Mouse (Mus musculus) myocyte (in vitro differentiated cells): ENCODE measurements around the gene Gpr62. TPM values are rescaled to one million over a fixed set of nuclear protein-coding genes. Genes with fewer than 3 reads are reported as not detected.

Source experiments
- H3K27me3 ChIP-seq: one replicate; pipeline ENCODE4 v1.6.1; 2011; ENCODE audit not compliant: control insufficient read depth, insufficient read depth, insufficient read length
- H3K36me3 ChIP-seq: one replicate; pipeline ENCODE4 v1.6.1; 2011; ENCODE audit not compliant: control insufficient read depth, insufficient read depth
- H3K4me2 ChIP-seq: one replicate; pipeline ENCODE4 v1.6.1; 2011; ENCODE audit warnings: low read depth, control low read depth
- H3K4me3 ChIP-seq: one replicate; pipeline ENCODE4 v1.5.1; 2011; ENCODE audit warnings: mild to moderate bottlenecking, control low read depth, moderate library complexity
- H3K79me2 ChIP-seq: one replicate; pipeline ENCODE4 v1.6.1; 2011; ENCODE audit not compliant: control insufficient read depth, insufficient read depth
- H3ac ChIP-seq: one replicate; pipeline ENCODE4 v1.6.1; 2011; ENCODE audit not compliant: control insufficient read depth, insufficient read length
- CEBPB ChIP-seq: IDR thresholded peaks from 2 replicates; pipeline ENCODE4 v1.6.1; 2011; ENCODE audit warnings: mild to moderate bottlenecking, moderate library complexity; ENCODE audit not compliant: poor library complexity, insufficient read depth, severe bottlenecking
- E2F4 ChIP-seq: IDR thresholded peaks from one replicate; pipeline ENCODE4 v1.6.1; 2011; ENCODE audit warnings: mild to moderate bottlenecking, control low read depth, moderate library complexity; ENCODE audit not compliant: insufficient read depth
- MAX ChIP-seq: IDR thresholded peaks from one replicate; pipeline ENCODE4 v1.6.1; 2011; ENCODE audit warnings: low read depth, mild to moderate bottlenecking, control low read depth
- MYOD1 ChIP-seq, 3 experiments: IDR thresholded peaks; one replicate each; pipeline ENCODE4 v1.6.1; 2011; ENCODE audit warnings: control low read depth in 2 of 3, low read depth in 2 of 3, mild to moderate bottlenecking in 2 of 3, moderate library complexity in 1 of 3; ENCODE audit not compliant: insufficient read length in 2 of 3, control insufficient read depth in 1 of 3
- MYOG ChIP-seq, 3 experiments: IDR thresholded peaks; one replicate each; pipeline ENCODE4 v1.6.1; 2011; ENCODE audit warnings: control low read depth in 2 of 3, low read depth in 2 of 3, mild to moderate bottlenecking in 2 of 3; ENCODE audit not compliant: insufficient read length in 2 of 3, control insufficient read depth in 1 of 3, insufficient read depth in 1 of 3
- POLR2A ChIP-seq: IDR thresholded peaks from one replicate; pipeline ENCODE4 v1.6.1; 2011; ENCODE audit warnings: low read depth, mild to moderate bottlenecking, control low read depth, moderate library complexity; ENCODE audit not compliant: insufficient read length
- POLR2AphosphoS2 ChIP-seq: IDR thresholded peaks from one replicate; pipeline ENCODE4 v1.6.1; 2011; ENCODE audit warnings: low read depth, control low read depth; ENCODE audit not compliant: insufficient read length
- REST ChIP-seq: IDR thresholded peaks from one replicate; pipeline ENCODE4 v1.6.1; 2011; ENCODE audit warnings: mild to moderate bottlenecking, control low read depth, moderate library complexity; ENCODE audit not compliant: insufficient read depth, insufficient read length
- SRF ChIP-seq: IDR thresholded peaks from one replicate; pipeline ENCODE4 v1.6.1; 2011; ENCODE audit warnings: low read depth; ENCODE audit not compliant: control insufficient read depth, insufficient read length
- TCF12 ChIP-seq: IDR thresholded peaks from one replicate; pipeline ENCODE4 v1.6.1; 2011; ENCODE audit warnings: mild to moderate bottlenecking, control low read depth; ENCODE audit not compliant: poor library complexity, insufficient read depth, severe bottlenecking
- TCF3 ChIP-seq: IDR thresholded peaks from one replicate; pipeline ENCODE4 v1.6.1; 2011; ENCODE audit warnings: low read depth, control low read depth; ENCODE audit not compliant: insufficient read length
- USF1 ChIP-seq: IDR thresholded peaks from one replicate; pipeline ENCODE4 v1.6.1; 2011; ENCODE audit warnings: low read depth, mild to moderate bottlenecking, control low read depth, moderate library complexity
- polyA plus RNA-seq: library from polyadenylated mRNA; unstranded; fragments of >200 nt; fragmentation: generic; extraction: Trizol; gene quantifications from one replicate; pipeline ENCODE4 v1.2.1, GENCODE M21; 2012; ENCODE audit warnings: missing spikeins

Gene Gpr62
- polyA plus RNA-seq, 1 experiment: 0.46 TPM

GRCm38 (mm10) chr9:106452351-106452750, 13.4 kb downstream of the Gpr62 start:
- Histone ChIP-seq H3K4me3 (peak overlapping the region; percentile 75), H3K36me3 (no peaks in the 10 kb centered on the region)

GRCm38 (mm10) chr9:106451899-106452298, 13.8 kb downstream of the Gpr62 start:
- Histone ChIP-seq H3K36me3 (no peaks in the 10 kb centered on the region), H3K79me2 (peaks cover 29% of the 10 kb centered on the region), H3K27me3 (no peaks in the 10 kb centered on the region), H3K4me2 (no peak overlapping the region), H3ac (no peak overlapping the region), H3K4me3 (no peak overlapping the region)
- TF ChIP-seq MYOD1 (IDR thresholded peaks at IDR 0.05; ENCODE audit: control insufficient read depth in 1 of 3, insufficient read length in 2 of 3, low read depth in 2 of 3): no peak
- TF ChIP-seq MAX: no peak
- TF ChIP-seq POLR2A: no peak
- no peak for TF ChIP-seq TCF12
- TF ChIP-seq TCF3: no peak
- TF ChIP-seq USF1: no peak
- TF ChIP-seq SRF: no peak
- TF ChIP-seq REST: no peak
- TF ChIP-seq POLR2AphosphoS2: no peak
- no peak for TF ChIP-seq MYOG (IDR thresholded peaks at IDR 0.05; ENCODE audit: control insufficient read depth in 1 of 3, insufficient read depth in 1 of 3, insufficient read length in 2 of 3, low read depth in 2 of 3)
- no peak for TF ChIP-seq CEBPB
- no peak for TF ChIP-seq E2F4

More at GRCm38 (mm10) chr9:106452351-106452750, 13.4 kb downstream of the Gpr62 start:
- H3K27me3 ChIP-seq: no peaks in the 10 kb centered on the region
- peaks cover 34% of the 10 kb centered on the region for H3K79me2 ChIP-seq
- TF ChIP-seq USF1 (no peak), MYOG (IDR thresholded peaks at IDR 0.05; ENCODE audit: control insufficient read depth in 1 of 3, insufficient read depth in 1 of 3, insufficient read length in 2 of 3, low read depth in 2 of 3) (no peak), TCF3 (no peak), MYOD1 (IDR thresholded peaks at IDR 0.05; ENCODE audit: control insufficient read depth in 1 of 3, insufficient read length in 2 of 3, low read depth in 2 of 3) (no peak), MAX (no peak), REST (no peak), TCF12 (no peak), E2F4 (no peak), POLR2AphosphoS2 (no peak), POLR2A (no peak), SRF (no peak), CEBPB (no peak)
- H3K4me2 ChIP-seq: peak overlapping the region; percentile 93
- no peak overlapping the region for H3ac ChIP-seq

GRCm38 (mm10) chr9:106451298-106451697, 14.4 kb downstream of the Gpr62 start:
- no peaks in the 10 kb centered on the region for H3K36me3 ChIP-seq
- H3ac ChIP-seq: no peak overlapping the region
- H3K4me2 ChIP-seq: peak overlapping the region; percentile 46
- no peak overlapping the region for H3K4me3 ChIP-seq
- H3K79me2 ChIP-seq: peaks cover 23% of the 10 kb centered on the region
- TF ChIP-seq USF1: no peak
- no peak for TF ChIP-seq POLR2AphosphoS2
- no peak for TF ChIP-seq POLR2A
- no peak for TF ChIP-seq MAX
- no peak for TF ChIP-seq REST
- TF ChIP-seq TCF3: no peak
- TF ChIP-seq MYOG (IDR thresholded peaks at IDR 0.05; ENCODE audit: control insufficient read depth in 1 of 3, insufficient read depth in 1 of 3, insufficient read length in 2 of 3, low read depth in 2 of 3): no peak
- TF ChIP-seq CEBPB: no peak
- TF ChIP-seq TCF12: no peak
- no peak for TF ChIP-seq E2F4
- TF ChIP-seq MYOD1 (IDR thresholded peaks at IDR 0.05; ENCODE audit: control insufficient read depth in 1 of 3, insufficient read length in 2 of 3, low read depth in 2 of 3): no peak
- no peak for TF ChIP-seq SRF
- H3K27me3 ChIP-seq: no peaks in the 10 kb centered on the region

GRCm38 (mm10) chr9:106450661-106451060, 15.1 kb downstream of the Gpr62 start:
- Histone ChIP-seq H3K4me2 (peak overlapping the region; percentile 46), H3K4me3 (no peak overlapping the region), H3ac (no peak overlapping the region), H3K36me3 (no peaks in the 10 kb centered on the region), H3K79me2 (peaks cover 17% of the 10 kb centered on the region), H3K27me3 (no peaks in the 10 kb centered on the region)
- no peak for TF ChIP-seq POLR2A
- TF ChIP-seq SRF: peak; percentile 18
- no peak for TF ChIP-seq E2F4
- no peak for TF ChIP-seq MAX

GRCm38 (mm10) chr9:106449947-106450346, 15.8 kb downstream of the Gpr62 start:
- Histone ChIP-seq H3K27me3 (no peaks in the 10 kb centered on the region), H3K4me2 (peak overlapping the region; percentile 46), H3ac (no peak overlapping the region), H3K79me2 (peaks cover 10% of the 10 kb centered on the region), H3K4me3 (no peak overlapping the region), H3K36me3 (no peaks in the 10 kb centered on the region)
- TF ChIP-seq REST (no peak), USF1 (no peak), SRF (no peak), MAX (no peak), CEBPB (no peak), POLR2A (no peak), TCF3 (no peak), MYOG (IDR thresholded peaks at IDR 0.05; ENCODE audit: control insufficient read depth in 1 of 3, insufficient read depth in 1 of 3, insufficient read length in 2 of 3, low read depth in 2 of 3) (no peak), TCF12 (no peak), POLR2AphosphoS2 (no peak), MYOD1 (IDR thresholded peaks at IDR 0.05; ENCODE audit: control insufficient read depth in 1 of 3, insufficient read length in 2 of 3, low read depth in 2 of 3) (no peak), E2F4 (no peak)
